Mouse (Mus musculus) B cell, adult (primary cell): ENCODE data around the gene Ddx17. TPM values are rescaled to one million over a fixed set of nuclear protein-coding genes. Genes with fewer than 3 reads are reported as not detected.

Experiments used
- total RNA-seq: library from RNA; stranded (reverse); gene quantifications from 4 replicates; pipeline ENCODE4 v1.2.4, GENCODE M21; 2023; ENCODE audit not compliant: inconsistent age

Ddx17 gene
- total RNA-seq: 401 to 416 TPM (median 406 TPM) in 4 replicates

DNA sequence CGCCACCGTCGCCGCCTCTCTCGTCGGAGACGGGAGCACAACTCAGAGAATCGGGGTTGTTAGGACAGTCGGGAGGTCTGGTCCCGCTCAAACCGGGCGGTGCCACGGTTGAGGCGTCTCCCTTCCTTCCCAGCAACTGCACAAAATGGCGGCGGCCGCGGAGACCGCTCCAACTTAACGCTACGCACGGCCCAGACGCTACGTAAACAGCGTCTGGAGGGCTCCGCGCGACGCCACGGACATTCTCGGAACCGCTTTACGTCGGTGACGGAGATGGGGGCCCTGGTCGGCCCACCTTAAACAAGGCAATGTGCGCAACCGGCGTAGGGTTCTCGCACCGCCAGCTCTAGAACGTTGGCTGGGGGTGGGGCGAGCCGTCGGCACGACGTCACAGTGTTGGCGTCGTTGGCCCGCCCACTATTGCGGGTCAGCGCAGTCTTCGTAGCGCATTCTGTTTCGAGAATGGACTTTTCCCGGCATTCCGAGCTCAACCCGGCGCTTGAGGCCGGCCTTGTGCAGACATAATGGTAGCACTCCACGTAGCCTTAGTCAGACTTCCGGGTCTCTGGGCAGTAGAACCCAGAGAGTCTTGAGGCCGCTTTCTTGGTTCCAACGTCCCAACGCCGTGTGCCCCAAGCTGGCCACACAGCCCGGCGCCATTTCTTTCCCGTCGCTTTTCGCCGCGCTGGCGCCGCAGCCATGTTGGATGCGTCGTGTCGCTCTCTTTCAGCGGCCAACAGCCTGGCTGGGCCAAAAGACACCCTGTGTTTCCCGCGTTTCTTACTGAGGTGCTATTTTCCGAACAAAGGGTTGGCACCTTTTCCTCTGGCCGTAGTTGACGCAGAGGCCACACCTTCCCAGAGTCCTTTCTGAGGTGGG lies at the start of gene Ddx17:
Gene Ddx17 (minus strand): TSS at position 332 of the 879 bp plus-strand sequence.

DNA sequence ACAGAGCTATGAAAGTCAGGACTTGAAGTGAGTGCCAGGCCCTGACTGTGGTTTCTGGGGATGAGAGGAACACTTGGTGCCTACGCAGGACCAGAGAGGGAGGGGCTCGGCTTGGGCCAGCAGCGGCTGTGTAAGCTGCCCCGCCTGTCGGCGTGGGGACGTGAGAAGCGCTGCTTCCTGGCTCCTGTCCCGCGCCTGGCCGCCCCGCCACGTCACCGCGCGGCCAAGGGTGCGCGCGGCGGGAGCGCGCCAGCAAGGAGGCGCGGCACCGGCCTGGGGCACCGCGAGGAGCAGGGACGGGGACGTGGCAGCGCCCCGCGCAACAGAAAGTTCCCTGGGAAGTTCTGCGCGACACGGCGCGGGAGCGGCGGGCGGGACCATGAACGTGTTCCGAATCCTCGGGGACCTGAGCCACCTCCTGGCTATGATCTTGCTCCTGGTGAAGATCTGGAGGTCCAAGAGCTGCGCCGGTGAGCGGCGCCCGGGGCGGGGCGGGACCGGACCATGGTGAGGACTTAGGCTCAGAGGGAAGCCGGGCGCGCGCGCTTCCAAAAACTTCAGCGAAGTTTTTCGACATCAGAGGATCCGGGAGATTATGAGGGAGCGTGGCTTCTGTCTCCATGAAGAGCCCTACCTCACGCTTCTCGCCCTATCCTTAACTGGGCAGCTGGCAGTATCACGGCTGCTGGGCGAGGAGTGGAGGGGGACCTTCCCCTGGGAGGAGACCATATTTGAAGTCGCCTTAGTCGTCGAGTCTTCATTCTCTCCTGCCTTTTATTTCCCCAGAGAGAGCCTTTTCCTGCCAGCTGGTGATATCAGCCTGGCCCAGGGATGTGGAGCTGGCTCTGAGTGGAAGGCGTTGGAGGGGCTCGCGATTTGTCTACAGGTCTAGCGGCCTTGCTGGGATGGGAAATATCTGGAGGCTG lies 30.1 kb downstream of the Ddx17 start, which contains the start of gene Kdelr3:
Gene Kdelr3 (plus strand): TSS at position 241 of the 926 bp plus-strand sequence.

DNA sequence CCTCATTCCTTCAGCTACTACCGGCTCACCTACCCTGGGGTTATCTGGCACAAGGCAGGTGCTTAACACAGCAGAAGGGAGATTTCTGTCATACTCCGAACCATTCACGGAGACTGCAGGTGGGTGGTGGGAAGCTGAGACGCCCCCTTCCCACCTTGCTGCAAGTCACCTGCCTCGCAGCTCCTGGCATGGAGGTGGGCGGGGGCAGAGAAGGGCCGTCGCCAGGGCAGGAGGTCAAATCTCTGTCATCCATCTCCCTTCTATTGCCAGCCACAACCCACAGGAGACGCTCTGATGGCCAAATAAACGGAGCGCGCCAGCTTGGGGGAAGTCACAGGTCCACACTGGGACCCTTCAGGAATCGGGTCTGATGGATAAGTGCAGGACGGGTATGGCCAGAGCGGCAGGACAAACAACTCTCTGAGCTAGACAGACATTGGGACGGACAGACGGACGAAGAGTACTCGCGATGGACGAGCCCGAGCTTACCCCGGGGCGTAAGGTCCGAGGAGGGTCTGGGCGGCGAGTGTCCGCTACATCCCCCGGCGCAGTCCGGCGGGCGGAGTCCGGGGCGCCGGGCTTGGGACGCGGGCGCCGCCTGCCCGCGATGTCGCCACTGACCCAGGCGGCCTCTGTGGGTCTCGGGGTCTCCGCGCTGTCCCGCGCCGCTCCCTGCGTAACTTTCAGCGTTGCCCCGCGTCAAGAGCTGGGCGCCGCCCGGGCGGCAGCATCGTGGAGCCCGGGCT lies 41.7 kb downstream of the Ddx17 start, which contains the start of gene Kcnj4:
Gene Kcnj4 (minus strand): TSS at position 535 of the 746 bp plus-strand sequence.

Other genes starting within 250 kb of the Ddx17 start
- 14.1 to 17.4 TPM (median 16.0 TPM) in 4 replicates for gene Pla2g6, start 218.4 kb downstream of the Ddx17 start, total RNA-seq
- 89.5 to 102 TPM (median 99.3 TPM) in 4 replicates for gene Maff, start 200.1 kb downstream of the Ddx17 start, total RNA-seq
- gene Tmem184b, start 143.2 kb downstream of the Ddx17 start, total RNA-seq: 34.2 to 47.1 TPM (median 37.4 TPM) in 4 replicates
- gene Csnk1e, start 91.2 kb downstream of the Ddx17 start, total RNA-seq: 45.4 to 51.2 TPM (median 47.9 TPM) in 4 replicates
- gene Kcnj4, start 41.5 kb downstream of the Ddx17 start, total RNA-seq: not detected in 4 replicates
- gene Kdelr3, start 30.3 kb downstream of the Ddx17 start, total RNA-seq: not detected in 4 replicates
- 0.30 to 0.39 TPM in 2 of 4 replicates, not detected in the others for gene Dmc1, start 58.4 kb upstream of the Ddx17 start, total RNA-seq
- gene Fam227a, start 112.2 kb upstream of the Ddx17 start, total RNA-seq: 2.1 to 2.4 TPM (median 2.3 TPM) in 4 replicates
- 6.6 to 9.5 TPM (median 6.8 TPM) in 4 replicates for gene Cby1, start 112.5 kb upstream of the Ddx17 start, total RNA-seq
- gene Tomm22, start 124.1 kb upstream of the Ddx17 start, total RNA-seq: 95.1 to 108 TPM (median 104 TPM) in 4 replicates
- gene Josd1, start 141.2 kb upstream of the Ddx17 start, total RNA-seq: 24.3 to 26.6 TPM (median 25.1 TPM) in 4 replicates
- 61.4 to 79.2 TPM (median 74.3 TPM) in 4 replicates for gene Gtpbp1, start 144.1 kb upstream of the Ddx17 start, total RNA-seq
- gene Sun2, start 195.8 kb upstream of the Ddx17 start, total RNA-seq: 382 to 466 TPM (median 439 TPM) in 4 replicates
- 8.2 to 12.4 TPM (median 9.5 TPM) in 4 replicates for gene Dnal4, start 231.1 kb upstream of the Ddx17 start, total RNA-seq